Mouse (Mus musculus): ENCODE results near the gene Lrrc40. TPM values are rescaled to one million over a fixed set of nuclear protein-coding genes. Genes with fewer than 3 reads are reported as not detected.

Gene Lrrc40
- polyA plus RNA-seq (2015; fragmentation: Nextera tagmentation; extraction: Ambion mirVana): 28.6 and 30.3 TPM in 2 replicates

DNA sequence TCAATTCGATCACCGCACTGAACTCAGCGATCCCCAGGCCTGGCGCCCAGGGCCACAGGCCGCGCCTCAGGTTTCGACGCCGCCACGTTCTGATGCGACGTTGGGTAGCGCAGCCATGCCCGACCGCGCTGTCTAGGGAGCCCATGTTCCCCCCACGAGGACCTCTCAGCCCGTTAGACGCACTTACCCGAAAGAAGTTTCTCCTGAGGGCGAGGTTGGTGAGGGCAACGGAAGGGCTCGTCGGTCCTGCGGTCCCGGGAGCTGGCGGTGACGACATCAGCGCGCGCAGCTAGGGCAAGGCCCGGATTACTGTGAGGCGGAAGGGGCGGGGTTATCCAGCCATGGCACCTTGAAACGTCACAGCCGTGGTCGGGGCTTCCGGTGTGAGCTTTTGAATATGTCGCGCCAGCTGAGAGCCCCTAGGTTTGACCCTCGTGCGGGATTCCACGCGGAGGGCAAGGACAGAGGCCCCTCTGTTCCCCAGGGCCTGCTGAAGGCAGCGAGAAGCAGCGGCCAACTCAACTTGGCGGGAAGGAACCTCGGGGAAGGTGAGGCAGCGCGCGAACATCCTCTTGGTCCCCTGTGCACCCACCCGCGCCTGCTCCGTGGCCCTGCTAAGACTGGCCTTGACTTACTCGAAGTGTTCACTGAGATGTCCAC is at the start of gene Lrrc40, which contains the start of gene Srsf11:
Lrrc40 (plus strand) TSS at position 334 of the 660 bp plus-strand sequence.
Srsf11 (minus strand) TSS at position 311 of the 660 bp plus-strand sequence.

Other genes with a start within 250 kb of the Lrrc40 start
- gene Cth, start 111.6 kb upstream of the Lrrc40 start, polyA plus RNA-seq (2015; fragmentation: Nextera tagmentation; extraction: Ambion mirVana): 0.82 and 0.99 TPM in 2 replicates
- 12.6 and 13.0 TPM in 2 replicates for gene Ankrd13c, start 89.4 kb upstream of the Lrrc40 start, polyA plus RNA-seq (2015; fragmentation: Nextera tagmentation; extraction: Ambion mirVana)
- 194 and 199 TPM in 2 replicates for gene Srsf11, start within 50 bp of the Lrrc40 start, polyA plus RNA-seq (2015; fragmentation: Nextera tagmentation; extraction: Ambion mirVana)